Mouse (Mus musculus) embryonic fibroblast, embryonic 13.5 days (primary cell): ENCODE measurements around the gene Rhoa.

ENCODE experiments used
- CTCF ChIP-seq: IDR thresholded peaks from 2 replicates; pipeline ENCODE4 v1.5.1; 2011; ENCODE audit warnings: mild to moderate bottlenecking, control low read depth, low read length, moderate library complexity, borderline replicate concordance; ENCODE audit not compliant: insufficient read depth
- POLR2A ChIP-seq: IDR thresholded peaks from 2 replicates; pipeline ENCODE4 v1.6.1; 2011; ENCODE audit warnings: low read depth, mild to moderate bottlenecking, control low read depth, low read length, moderate library complexity

DNA sequence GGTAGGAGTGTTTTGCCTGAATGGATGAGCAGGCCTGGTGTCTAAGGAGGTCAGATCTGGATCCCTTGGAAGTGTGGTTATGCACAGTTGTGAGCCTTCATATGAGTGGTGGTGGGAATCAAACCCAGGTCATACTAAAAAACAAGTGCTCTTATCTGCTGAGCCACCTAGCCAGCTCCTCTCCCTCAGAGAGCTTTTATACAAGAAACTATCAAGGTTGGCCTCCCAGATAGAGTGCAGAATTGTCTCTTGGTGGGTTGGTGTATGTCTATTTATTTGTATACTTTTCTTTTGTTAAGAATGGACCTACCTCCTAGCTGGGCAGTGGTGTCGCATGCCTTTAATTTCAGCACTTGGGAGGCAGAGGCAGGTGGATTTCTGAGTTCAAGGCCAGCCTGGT lies 37.9 kb downstream of the Rhoa start:
- TF ChIP-seq POLR2A (no peak), CTCF (no peak)
